Mouse (Mus musculus) G1E (cell line): Measurements from ENCODE around the gene Snrk.
"Not testable (repeated sequence)": the region's sequence is repeated elsewhere in the genome, so short reads cannot be mapped to it uniquely, and the experiment has no call there.

ENCODE experiments used
- CTCF ChIP-seq: IDR thresholded peaks from 2 replicates; pipeline ENCODE4 v1.5.1; 2012; ENCODE audit warnings: low read depth, low read length, inconsistent platforms, mixed read lengths
- POLR2AphosphoS5 ChIP-seq: IDR thresholded peaks from 2 replicates; pipeline ENCODE4 v1.6.1; 2012; ENCODE audit warnings: low read depth, low read length, inconsistent platforms; ENCODE audit not compliant: insufficient replicate concordance

DNA sequence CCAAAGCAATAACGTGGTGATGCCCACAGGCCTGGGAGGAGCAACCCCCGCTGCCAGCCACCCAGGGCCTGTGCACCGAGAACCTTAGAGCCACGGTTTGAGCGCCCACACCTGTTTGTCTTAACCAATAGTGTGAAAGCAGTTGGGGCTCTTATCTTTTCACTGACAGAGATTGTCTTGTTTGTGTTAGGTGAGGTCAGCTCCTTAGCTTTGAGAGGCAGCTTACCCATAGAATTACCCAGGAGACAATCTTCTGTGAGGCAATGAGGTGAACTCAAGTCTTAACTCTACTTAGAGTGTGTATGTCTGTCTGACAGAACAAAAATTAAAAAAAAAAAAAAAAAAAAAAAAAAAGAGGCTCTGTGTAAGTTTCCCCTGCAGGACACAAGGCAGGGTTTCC is 50.7 kb downstream of the Snrk start:
- TF ChIP-seq CTCF, POLR2AphosphoS5: not testable (repeated sequence)
